Mouse (Mus musculus): ENCODE measurements around the gene Slc25a13. TPM values are rescaled to one million over a fixed set of nuclear protein-coding genes. Genes with fewer than 3 reads are reported as not detected.
A peak's percentile ranks its signal among the peaks of the same experiment; 100 is the strongest.
"Not testable (repeated sequence)": the region's sequence is repeated elsewhere in the genome, so short reads cannot be mapped to it uniquely, and the experiment has no call there.

The Slc25a13 gene
- polyA plus RNA-seq, 1 experiment from 2014 or later: 32.9 TPM

DNA sequence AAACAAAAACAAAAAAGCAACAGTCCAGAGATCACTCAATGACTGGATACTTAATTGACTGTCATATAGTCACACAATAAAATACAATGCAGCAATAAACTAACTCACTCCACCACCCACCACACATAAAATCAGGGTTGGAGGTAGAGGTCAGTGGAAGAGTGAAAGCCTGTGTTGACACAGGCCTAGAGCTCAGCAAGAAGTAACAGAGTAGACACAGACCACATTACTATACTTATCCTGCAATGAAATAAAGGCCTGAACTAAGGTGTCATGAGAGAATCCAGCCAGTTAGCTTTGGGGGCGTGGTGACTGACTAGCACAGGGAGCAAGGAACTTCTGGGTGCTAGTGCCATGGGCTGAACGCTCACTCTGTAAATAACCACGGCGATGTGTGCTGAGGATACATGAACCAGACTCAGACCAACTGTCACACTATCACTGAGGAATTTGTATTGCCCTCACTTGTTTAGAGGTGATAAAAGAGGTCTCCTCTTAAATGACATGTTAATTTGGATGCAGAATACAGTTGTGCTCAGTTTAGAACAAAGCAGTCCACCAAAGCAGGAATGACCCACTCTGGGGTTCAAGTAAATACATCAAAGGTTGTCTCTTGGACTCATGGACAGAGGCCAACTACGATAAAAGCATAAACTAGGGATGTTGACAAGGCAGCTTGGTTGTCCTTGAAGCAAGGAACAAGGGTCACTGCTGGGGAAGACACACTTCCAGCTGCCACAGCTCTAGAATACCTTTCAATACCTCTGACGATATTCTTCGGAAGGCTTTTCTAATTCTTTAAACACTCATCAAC, 31.8 kb downstream of the Slc25a13 start:
- ATAC-seq (ENCODE audit: insufficient read depth, low FRiP score, low TSS enrichment): no peak
- no peaks in the 10 kb centered on the region for H3K27me3 ChIP-seq (ENCODE audit: control insufficient read depth, insufficient read depth, low read length)
- DNase-seq (ENCODE audit: low spot score): no peak
- no peak overlapping the region for H3K9ac ChIP-seq (ENCODE audit: low read length)
- H3K4me1 ChIP-seq (ENCODE audit: control insufficient read depth, insufficient read depth, low read length): no peaks in the 10 kb centered on the region
- no peak overlapping the region for H3K4me2 ChIP-seq (ENCODE audit: low read depth)
- H3K36me3 ChIP-seq (ENCODE audit: control insufficient read depth, insufficient read depth, low read length): no peaks in the 10 kb centered on the region
- H3K4me3 ChIP-seq (ENCODE audit: low read depth, low read length): no peak overlapping the region
- 70% methylated on average over 7 of the region's 7 CpGs for WGBS
- no peak overlapping the region for H3K27ac ChIP-seq (ENCODE audit: low read depth, low read length)
- H3K9me3 ChIP-seq (ENCODE audit: control insufficient read depth, low read length): no peaks in the 10 kb centered on the region

DNA sequence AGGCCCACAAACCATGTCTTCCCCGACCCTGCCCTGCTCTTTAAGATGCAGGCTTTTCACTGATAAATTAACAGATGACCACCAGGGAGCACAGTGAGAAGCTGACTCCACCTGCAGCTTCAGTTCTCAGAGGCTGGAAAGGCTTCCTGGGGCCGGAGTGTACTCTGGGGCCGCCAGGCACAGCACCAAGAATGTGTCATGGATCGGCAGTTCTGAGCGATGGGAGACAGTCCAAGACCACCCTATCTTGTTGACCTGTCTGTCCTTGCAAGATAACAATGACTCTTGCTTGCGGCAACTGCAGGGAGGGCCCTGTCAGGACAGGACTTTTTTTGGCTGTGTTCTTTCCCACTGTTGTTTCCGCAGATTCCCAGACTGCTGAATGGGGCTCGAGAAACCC, 33.4 kb downstream of the Slc25a13 start:
- H3K9ac ChIP-seq (ENCODE audit: low read length): no peak overlapping the region
- H3K9me3 ChIP-seq (ENCODE audit: control insufficient read depth, low read length): no peaks in the 10 kb centered on the region
- no peaks in the 10 kb centered on the region; the same call in 1 of the 2 replicates for H3K36me3 ChIP-seq (ENCODE audit: control insufficient read depth, insufficient read depth, low read length)
- H3K4me2 ChIP-seq (ENCODE audit: low read depth): no peak overlapping the region
- H3K27ac ChIP-seq (ENCODE audit: low read depth, low read length): no peak overlapping the region
- H3K4me1 ChIP-seq (ENCODE audit: control insufficient read depth, insufficient read depth, low read length): no peaks in the 10 kb centered on the region
- H3K4me3 ChIP-seq (ENCODE audit: low read depth, low read length): no peak overlapping the region
- no peaks in the 10 kb centered on the region for H3K27me3 ChIP-seq (ENCODE audit: control insufficient read depth, insufficient read depth, low read length)
- WGBS: 83% methylated on average over 8 of the region's 8 CpGs
- DNase-seq (ENCODE audit: low spot score): no peak
- no peak for ATAC-seq (ENCODE audit: insufficient read depth, low FRiP score, low TSS enrichment)

DNA sequence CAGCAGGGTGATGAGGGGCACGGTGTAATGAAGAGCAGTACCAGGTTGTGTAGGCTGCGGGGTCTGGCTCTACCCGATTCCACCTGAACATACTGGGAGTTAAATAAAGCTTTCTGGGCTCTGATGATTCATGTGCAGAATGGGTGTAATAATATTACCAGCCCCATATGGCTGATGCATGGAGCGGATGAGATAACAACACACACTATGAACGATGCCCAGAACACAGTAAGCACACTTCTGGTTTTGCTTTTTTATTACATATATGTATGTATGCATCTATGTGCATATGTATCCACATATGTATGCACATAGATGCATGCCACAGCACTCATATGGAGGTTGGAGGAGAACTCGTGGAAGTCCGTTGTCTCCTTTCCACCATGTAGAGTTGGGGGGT, 34.8 kb downstream of the Slc25a13 start:
- ATAC-seq (ENCODE audit: insufficient read depth, low FRiP score, low TSS enrichment) (no peak), DNase-seq (ENCODE audit: low spot score) (no peak)
- H3K9me3 ChIP-seq (ENCODE audit: control insufficient read depth, low read length): no peaks in the 10 kb centered on the region
- H3K27ac ChIP-seq (ENCODE audit: low read depth, low read length): no peak overlapping the region
- H3K4me1 ChIP-seq (ENCODE audit: control insufficient read depth, insufficient read depth, low read length): no peaks in the 10 kb centered on the region
- H3K4me3 ChIP-seq (ENCODE audit: low read depth, low read length): no peak overlapping the region
- WGBS: 94% methylated on average over 7 of the region's 7 CpGs
- H3K9ac ChIP-seq (ENCODE audit: low read length): no peak overlapping the region
- H3K36me3 ChIP-seq (ENCODE audit: control insufficient read depth, insufficient read depth, low read length): no peaks in the 10 kb centered on the region; the same call in 1 of the 2 replicates
- no peaks in the 10 kb centered on the region for H3K27me3 ChIP-seq (ENCODE audit: control insufficient read depth, insufficient read depth, low read length)
- no peak overlapping the region for H3K4me2 ChIP-seq (ENCODE audit: low read depth)

DNA sequence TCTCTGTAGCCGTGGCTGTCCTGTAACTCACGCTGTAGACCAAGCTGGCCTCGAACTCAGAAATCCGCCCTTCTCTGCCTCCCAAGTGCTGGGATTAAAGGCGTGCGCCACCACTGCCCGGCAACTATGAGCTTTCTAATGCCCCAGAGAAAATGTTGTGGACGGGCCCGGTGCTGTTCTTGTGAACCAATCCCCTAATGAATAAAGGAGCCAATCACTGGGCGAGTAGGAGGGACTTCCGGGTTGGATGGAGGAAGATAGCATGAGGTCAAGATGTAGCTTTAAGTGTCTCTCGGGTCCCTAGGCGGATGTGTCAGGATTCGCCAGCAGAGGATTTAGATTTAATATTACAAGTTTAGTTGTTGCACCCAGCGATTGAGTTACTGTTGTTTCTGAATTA, 38.6 kb downstream of the Slc25a13 start:
- not testable (repeated sequence) for H3K9ac ChIP-seq (ENCODE audit: low read length); H3K4me2 ChIP-seq (ENCODE audit: low read depth); H3K9me3 ChIP-seq (ENCODE audit: control insufficient read depth, low read length); DNase-seq (ENCODE audit: low spot score); ATAC-seq (ENCODE audit: insufficient read depth, low FRiP score, low TSS enrichment); H3K36me3 ChIP-seq (ENCODE audit: control insufficient read depth, insufficient read depth, low read length); H3K4me3 ChIP-seq (ENCODE audit: low read depth, low read length); H3K27ac ChIP-seq (ENCODE audit: low read depth, low read length); H3K4me1 ChIP-seq (ENCODE audit: control insufficient read depth, insufficient read depth, low read length); H3K27me3 ChIP-seq (ENCODE audit: control insufficient read depth, insufficient read depth, low read length)
- 93% methylated on average over 15 of the region's 15 CpGs for WGBS

DNA sequence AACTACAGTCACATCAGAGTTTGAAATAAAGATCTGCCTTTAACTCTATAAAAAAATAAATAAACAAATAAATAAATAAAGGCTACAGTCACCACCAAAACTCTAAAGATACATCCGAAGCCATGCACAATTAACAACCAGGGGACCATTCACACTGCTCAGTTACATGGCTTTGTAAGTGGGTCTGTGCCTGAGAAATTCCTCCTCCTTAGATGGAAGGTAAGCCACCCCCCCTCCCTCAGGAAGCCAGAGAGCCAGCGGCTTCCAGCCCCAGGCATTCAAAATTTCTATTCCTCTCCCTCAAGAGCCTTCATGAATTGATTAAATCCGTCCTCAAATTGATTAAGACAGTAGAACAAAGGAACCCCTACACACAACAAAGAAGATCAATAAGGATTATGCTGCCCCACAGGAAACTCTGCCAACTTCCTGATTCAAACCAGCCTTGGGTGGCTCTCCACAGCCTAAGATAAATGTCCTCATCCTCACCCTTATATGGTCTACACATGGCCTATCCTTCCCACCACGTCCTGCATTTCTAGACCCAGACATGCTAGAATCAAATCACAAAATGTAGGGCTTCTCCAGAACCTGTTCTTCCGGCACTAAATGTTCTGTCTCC, 41.5 kb downstream of the Slc25a13 start:
- Histone ChIP-seq H3K9ac (ENCODE audit: low read length) (no peak overlapping the region), H3K9me3 (ENCODE audit: control insufficient read depth, low read length) (no peaks in the 10 kb centered on the region), H3K27ac (ENCODE audit: low read depth, low read length) (no peak overlapping the region), H3K4me3 (ENCODE audit: low read depth, low read length) (no peak overlapping the region), H3K27me3 (ENCODE audit: control insufficient read depth, insufficient read depth, low read length) (no peaks in the 10 kb centered on the region), H3K4me1 (ENCODE audit: control insufficient read depth, insufficient read depth, low read length) (no peaks in the 10 kb centered on the region), H3K36me3 (ENCODE audit: control insufficient read depth, insufficient read depth, low read length) (no peaks in the 10 kb centered on the region; the same call in 1 of the 2 replicates), H3K4me2 (ENCODE audit: low read depth) (no peak overlapping the region)
- ATAC-seq (ENCODE audit: insufficient read depth, low FRiP score, low TSS enrichment) (no peak), DNase-seq (ENCODE audit: low spot score) (no peak)
- 71% methylated on average over 5 of the region's 5 CpGs for WGBS

DNA sequence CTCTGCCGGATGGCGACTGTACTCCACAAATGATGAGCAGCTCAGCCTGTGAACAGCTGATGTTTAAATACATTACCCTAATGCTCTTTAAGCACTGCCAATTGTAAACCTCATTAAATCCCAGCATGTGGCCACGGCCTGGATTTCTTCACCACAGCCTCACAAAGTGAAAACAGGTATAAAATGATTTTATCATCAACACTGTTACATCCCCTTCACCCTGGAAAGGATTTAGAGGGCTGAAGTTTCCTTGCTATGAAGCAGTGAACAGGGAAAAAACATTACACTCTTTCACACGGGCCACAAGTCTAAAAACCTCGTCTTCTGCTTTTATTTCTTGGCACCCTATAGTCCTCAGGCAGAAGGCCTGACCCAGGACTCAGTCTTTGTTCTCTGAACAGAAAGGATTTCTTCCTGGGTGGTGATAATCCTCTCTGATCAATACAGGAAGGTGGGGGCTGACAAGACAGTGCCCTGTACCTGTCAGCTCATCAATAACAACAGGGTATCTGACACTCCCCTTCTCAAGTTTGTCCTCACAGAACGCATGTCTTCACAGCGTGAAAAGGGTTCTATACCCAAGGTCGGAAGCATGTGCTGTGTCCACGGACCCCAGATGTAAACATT, 42.9 kb downstream of the Slc25a13 start:
- H3K27ac ChIP-seq (ENCODE audit: low read depth, low read length): no peak overlapping the region
- H3K27me3 ChIP-seq (ENCODE audit: control insufficient read depth, insufficient read depth, low read length): no peaks in the 10 kb centered on the region
- H3K9me3 ChIP-seq (ENCODE audit: control insufficient read depth, low read length): no peaks in the 10 kb centered on the region
- H3K4me2 ChIP-seq (ENCODE audit: low read depth): no peak overlapping the region
- no peak overlapping the region for H3K9ac ChIP-seq (ENCODE audit: low read length)
- ATAC-seq (ENCODE audit: insufficient read depth, low FRiP score, low TSS enrichment) (0 out of 2 replicates have a peak, but pooled peaks have one; percentile 27), DNase-seq (ENCODE audit: low spot score) (peak; percentile 8)
- H3K4me3 ChIP-seq (ENCODE audit: low read depth, low read length): no peak overlapping the region
- no peaks in the 10 kb centered on the region for H3K4me1 ChIP-seq (ENCODE audit: control insufficient read depth, insufficient read depth, low read length)
- WGBS: 25% methylated on average over 9 of the region's 9 CpGs
- no peaks in the 10 kb centered on the region; the same call in 1 of the 2 replicates for H3K36me3 ChIP-seq (ENCODE audit: control insufficient read depth, insufficient read depth, low read length)

DNA sequence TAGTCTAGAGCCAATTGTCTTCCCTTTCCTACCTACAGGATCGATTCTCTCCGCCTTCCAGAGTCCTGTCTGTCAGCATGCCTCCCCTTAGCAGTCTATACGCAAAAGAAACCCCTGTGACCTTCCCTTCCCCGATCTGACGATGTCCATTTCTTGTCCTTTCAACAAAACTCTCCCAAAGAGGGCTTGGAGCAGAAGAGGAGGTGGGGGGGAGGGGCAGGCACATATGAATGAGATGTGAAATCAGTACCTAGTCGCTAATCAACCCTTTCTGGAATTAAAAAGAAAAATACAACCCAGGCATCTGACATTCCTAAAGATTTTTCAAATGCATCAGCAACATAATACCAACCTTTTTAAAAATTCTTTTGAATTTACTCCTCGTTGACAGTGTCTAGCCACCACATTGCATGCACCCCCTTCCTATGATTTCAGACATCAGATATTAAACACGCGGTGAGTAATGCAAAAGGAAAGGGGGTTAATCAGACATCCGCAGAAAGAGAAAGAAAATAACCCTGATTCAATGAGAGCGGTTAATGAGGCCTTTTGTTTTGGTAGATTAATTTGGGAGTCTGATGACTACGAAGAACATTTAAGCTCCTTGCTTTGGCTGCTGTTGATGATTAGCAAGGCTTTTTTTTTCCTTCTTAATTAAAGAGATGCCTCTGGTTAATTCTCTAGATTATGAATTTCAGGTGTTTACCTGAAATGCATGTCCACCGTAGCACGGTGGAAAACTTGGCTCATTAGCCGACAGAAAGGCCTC, 43.6 kb downstream of the Slc25a13 start:
- no peaks in the 10 kb centered on the region for H3K36me3 ChIP-seq (ENCODE audit: control insufficient read depth, insufficient read depth, low read length)
- H3K4me1 ChIP-seq (ENCODE audit: control insufficient read depth, insufficient read depth, low read length): no peaks in the 10 kb centered on the region
- peak; percentile 0 for DNase-seq (ENCODE audit: low spot score)
- H3K27me3 ChIP-seq (ENCODE audit: control insufficient read depth, insufficient read depth, low read length): no peaks in the 10 kb centered on the region
- no peak overlapping the region for H3K4me2 ChIP-seq (ENCODE audit: low read depth)
- H3K9me3 ChIP-seq (ENCODE audit: control insufficient read depth, low read length): no peaks in the 10 kb centered on the region
- H3K27ac ChIP-seq (ENCODE audit: low read depth, low read length): no peak overlapping the region
- no peak for ATAC-seq (ENCODE audit: insufficient read depth, low FRiP score, low TSS enrichment)
- H3K9ac ChIP-seq (ENCODE audit: low read length): no peak overlapping the region
- 48% methylated on average over 15 of the region's 15 CpGs for WGBS
- H3K4me3 ChIP-seq (ENCODE audit: low read depth, low read length): no peak overlapping the region

DNA sequence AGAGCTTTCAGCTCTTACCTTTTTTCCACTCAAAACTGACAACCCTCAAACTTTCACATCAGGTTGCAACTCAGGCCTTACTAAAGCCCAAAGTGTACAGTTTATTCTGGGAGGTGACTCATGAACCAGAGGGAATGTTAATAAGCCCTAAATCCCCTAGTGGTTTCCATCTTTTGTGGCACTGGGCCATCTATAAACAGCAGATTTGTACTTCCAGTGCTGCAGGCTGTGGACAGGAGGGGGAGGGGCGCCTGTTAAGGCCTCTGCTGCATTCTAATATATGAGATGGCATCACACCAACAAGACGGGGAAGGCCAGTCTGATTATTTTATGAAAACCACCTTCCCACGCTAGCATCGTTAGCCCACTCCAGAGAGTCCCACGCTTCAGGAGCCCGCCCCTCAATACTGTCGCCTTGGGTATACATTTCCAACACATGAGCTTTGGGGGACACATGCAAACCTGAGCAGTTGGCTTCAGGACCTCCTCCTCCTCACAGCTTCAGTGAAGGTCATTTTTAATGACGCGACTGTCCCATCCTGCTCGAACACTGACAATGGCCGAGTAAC, 48.3 kb downstream of the Slc25a13 start:
- Histone ChIP-seq H3K9me3 (ENCODE audit: control insufficient read depth, low read length) (no peaks in the 10 kb centered on the region), H3K9ac (ENCODE audit: low read length) (no peak overlapping the region), H3K4me3 (ENCODE audit: low read depth, low read length) (no peak overlapping the region), H3K4me1 (ENCODE audit: control insufficient read depth, insufficient read depth, low read length) (peaks cover 2% of the 10 kb centered on the region; the same call in 1 of the 2 replicates), H3K27me3 (ENCODE audit: control insufficient read depth, insufficient read depth, low read length) (no peaks in the 10 kb centered on the region), H3K36me3 (ENCODE audit: control insufficient read depth, insufficient read depth, low read length) (no peaks in the 10 kb centered on the region), H3K27ac (ENCODE audit: low read depth, low read length) (no peak overlapping the region), H3K4me2 (ENCODE audit: low read depth) (no peak overlapping the region)
- ATAC-seq (ENCODE audit: insufficient read depth, low FRiP score, low TSS enrichment) (peak; percentile 40; the same call in 1 of the 2 replicates), DNase-seq (ENCODE audit: low spot score) (peak; percentile 48)
- WGBS: 77% methylated on average over 11 of the region's 11 CpGs

Data from neural tube, embryonic 11.5 days (tissue).